Mouse (Mus musculus): ENCODE results near the gene Actg1.

GRCm38 (mm10) chr11:120360755-120361154 lies 12.4 kb upstream of the Actg1 start:
- TF ChIP-seq CTCF (IDR thresholded peaks at IDR 0.05; ENCODE audit: low read depth) (no peak), EP300 (IDR thresholded peaks at IDR 0.05; ENCODE audit: low read depth) (no peak)
